Mouse (Mus musculus): ENCODE measurements around the gene Tspan5.

GRCm38 (mm10) chr3:138858649-138859048 lies 116.7 kb downstream of the Tspan5 start:
- TF ChIP-seq POLR2A (IDR thresholded peaks at IDR 0.05; ENCODE audit: borderline replicate concordance, extremely low read depth, low read depth, low read length) = no peak
- no peak for TF ChIP-seq CTCF (IDR thresholded peaks at IDR 0.05; ENCODE audit: insufficient read depth, low read length)

Measured in lung, adult 2 months (tissue).